Mouse (Mus musculus) layer of hippocampus, adult 2 months (tissue): ENCODE results near the gene Srsf2. TPM values are rescaled to one million over a fixed set of nuclear protein-coding genes. Genes with fewer than 3 reads are reported as not detected.
"Not testable (repeated sequence)": the region's sequence is repeated elsewhere in the genome, so short reads cannot be mapped to it uniquely, and the experiment has no call there.

Experiments
- DNase-seq, 2 experiments: peaks; one replicate each; pipeline ENCODE4 v3.0.0; 2022; ENCODE audit warnings: low spot score in 2 of 2
- H3K27ac ChIP-seq: fragments of 200-600 bp; 2 replicates; pipeline ENCODE4 v1.8.1; 2022
- H3K4me3 ChIP-seq: fragments of 200-600 bp; 2 replicates; pipeline ENCODE4 v1.8.1; 2022; ENCODE audit warnings: mild to moderate bottlenecking
- CTCF ChIP-seq: fragments of 200-600 bp; conservative IDR thresholded peaks from 2 replicates; pipeline ENCODE4 v1.8.1; 2022; ENCODE audit warnings: antibody characterized with exemption, mild to moderate bottlenecking, moderate library complexity
- total RNA-seq, 2 experiments: library from RNA; stranded (reverse); gene quantifications; 2 replicates each; pipeline ENCODE4 v1.2.3; 2021

Srsf2 gene
- total RNA-seq, 2 experiments from 2014 or later: 163 to 180 TPM

- no peak overlapping the region for H3K4me3 ChIP-seq
- no peak for DNase-seq
- H3K27ac ChIP-seq: no peak overlapping the region
- TF ChIP-seq CTCF: no peak
Measured at GRCm38 (mm10) chr11:116838936-116839335, 14.0 kb downstream of the Srsf2 start.

GRCm38 (mm10) chr11:116837441-116837840, 15.5 kb downstream of the Srsf2 start:
- Histone ChIP-seq H3K4me3 (no peak overlapping the region), H3K27ac (no peak overlapping the region)
- no peak for TF ChIP-seq CTCF
- no peak for DNase-seq

GRCm38 (mm10) chr11:116836283-116836682, 16.6 kb downstream of the Srsf2 start:
- no peak overlapping the region for H3K27ac ChIP-seq
- H3K4me3 ChIP-seq: no peak overlapping the region
- DNase-seq: no peak
- no peak for TF ChIP-seq CTCF

GRCm38 (mm10) chr11:116834954-116835353, 17.9 kb downstream of the Srsf2 start:
- TF ChIP-seq CTCF: no peak
- DNase-seq: no peak
- Histone ChIP-seq H3K27ac (no peak overlapping the region), H3K4me3 (no peak overlapping the region)

GRCm38 (mm10) chr11:116832172-116832685, 20.7 kb downstream of the Srsf2 start:
- Histone ChIP-seq H3K27ac (no peak overlapping the region), H3K4me3 (no peak overlapping the region)
- no peak for TF ChIP-seq CTCF
- no peak for DNase-seq

- peak; percentile 28; the same call in 1 of the 2 replicates for TF ChIP-seq CTCF
- H3K27ac ChIP-seq: peak within 1 kb of the TSS; percentile 74
- H3K4me3 ChIP-seq: peak within 1 kb of the TSS; percentile 65
- DNase-seq: peak; percentile 54 to 63
Measured at GRCm38 (mm10) chr11:116827534-116828165, 25.2 kb downstream of the Srsf2 start, which contains the start of gene Mxra7. Gene Mxra7 (minus strand): TSS chr11:116828046.

- no peak for TF ChIP-seq CTCF
- DNase-seq: no peak
- H3K27ac ChIP-seq: peak overlapping the region; percentile 74
- H3K4me3 ChIP-seq: peak overlapping the region; percentile 65
Measured at GRCm38 (mm10) chr11:116826550-116827504, 26.1 kb downstream of the Srsf2 start.

GRCm38 (mm10) chr11:116825230-116825629, 27.7 kb downstream of the Srsf2 start:
- no peak for TF ChIP-seq CTCF
- no peak overlapping the region for H3K27ac ChIP-seq

GRCm38 (mm10) chr11:116823885-116824284, 29.0 kb downstream of the Srsf2 start:
- DNase-seq: peak; percentile 45 to 66
- not testable (repeated sequence) for H3K4me3 ChIP-seq, H3K27ac ChIP-seq

More at GRCm38 (mm10) chr11:116825230-116825629, 27.7 kb downstream of the Srsf2 start:
- no peak overlapping the region for H3K4me3 ChIP-seq
- DNase-seq: no peak

GRCm38 (mm10) chr11:116823255-116823654, 29.6 kb downstream of the Srsf2 start:
- no peak for DNase-seq
- TF ChIP-seq CTCF: no peak
- H3K4me3 ChIP-seq: no peak overlapping the region
- H3K27ac ChIP-seq: no peak overlapping the region

GRCm38 (mm10) chr11:116822626-116823025, 30.3 kb downstream of the Srsf2 start:
- no peak for DNase-seq
- Histone ChIP-seq H3K4me3 (no peak overlapping the region), H3K27ac (no peak overlapping the region)
- TF ChIP-seq CTCF: no peak

- TF ChIP-seq CTCF: no peak
- Histone ChIP-seq H3K4me3 (no peak overlapping the region), H3K27ac (no peak overlapping the region)
- no peak for DNase-seq
Measured at GRCm38 (mm10) chr11:116822215-116822614, 30.7 kb downstream of the Srsf2 start.
